Mouse (Mus musculus) bone marrow macrophage, adult 2 months (primary cell): ENCODE data around the gene D230025D16Rik.

Experiments used
- CTCF ChIP-seq: IDR thresholded peaks from 2 replicates; pipeline ENCODE4 v1.5.1; 2012; ENCODE audit warnings: low read depth, mild to moderate bottlenecking, low read length, moderate library complexity
- POLR2A ChIP-seq: IDR thresholded peaks from 2 replicates; pipeline ENCODE4 v1.6.1; 2012; ENCODE audit warnings: mild to moderate bottlenecking, low read depth, low read length, borderline replicate concordance

GRCm38 (mm10) chr8:105298351-105299252 lies 73.7 kb downstream of the D230025D16Rik start:
- TF ChIP-seq CTCF (no peak), POLR2A (no peak)
